Mouse (Mus musculus): ENCODE data around the gene Tmem40. TPM values are rescaled to one million over a fixed set of nuclear protein-coding genes. Genes with fewer than 3 reads are reported as not detected.

Tmem40 gene
- polyA plus RNA-seq, 1 experiment from 2014 or later = 3.1 TPM

GRCm38 (mm10) chr6:115791842-115792686 is 29.9 kb upstream of the Tmem40 start:
- no peak overlapping the region for H3K4me2 ChIP-seq
- H3K4me1 ChIP-seq = peaks cover 7% of the 10 kb centered on the region
- H3K9me3 ChIP-seq = no peaks in the 10 kb centered on the region
- no peak overlapping the region for H3K4me3 ChIP-seq
- no peaks in the 10 kb centered on the region for H3K27me3 ChIP-seq
- no peak overlapping the region for H3K9ac ChIP-seq
- peak; percentile 66 for ATAC-seq (ENCODE audit: borderline replicate concordance, extremely low read depth, low FRiP score, low TSS enrichment)
- peaks cover 85% of the 10 kb centered on the region for H3K36me3 ChIP-seq
- WGBS = 70% methylated on average over 34 of the region's 34 CpGs
- H3K27ac ChIP-seq = no peak overlapping the region

- Histone ChIP-seq H3K9me3 (no peaks in the 10 kb centered on the region), H3K4me2 (no peak overlapping the region), H3K9ac (no peak overlapping the region), H3K27ac (no peak overlapping the region), H3K27me3 (no peaks in the 10 kb centered on the region), H3K36me3 (peaks cover 91% of the 10 kb centered on the region), H3K4me3 (no peak overlapping the region), H3K4me1 (peaks cover 7% of the 10 kb centered on the region)
- WGBS = 70% methylated on average over 10 of the region's 10 CpGs
- no peak for ATAC-seq (ENCODE audit: borderline replicate concordance, extremely low read depth, low FRiP score, low TSS enrichment)
These were observed 28.8 kb upstream of the Tmem40 start for GRCm38 (mm10) chr6:115791016-115791415.

- Histone ChIP-seq H3K9ac (no peak overlapping the region), H3K36me3 (peaks cover 80% of the 10 kb centered on the region), H3K4me3 (no peak overlapping the region), H3K27ac (no peak overlapping the region), H3K4me2 (no peak overlapping the region), H3K9me3 (no peaks in the 10 kb centered on the region), H3K27me3 (no peaks in the 10 kb centered on the region), H3K4me1 (no peaks in the 10 kb centered on the region)
- no peak for ATAC-seq (ENCODE audit: borderline replicate concordance, extremely low read depth, low FRiP score, low TSS enrichment)
- WGBS = 86% methylated on average over 3 of the region's 3 CpGs
These were observed 20.6 kb upstream of the Tmem40 start for GRCm38 (mm10) chr6:115782781-115783180.

- H3K9me3 ChIP-seq = no peaks in the 10 kb centered on the region
- peak overlapping the region; percentile 79; the same call in 1 of the 2 replicates for H3K27ac ChIP-seq
- peak overlapping the region; percentile 74 for H3K4me3 ChIP-seq
- H3K9ac ChIP-seq = peak overlapping the region; percentile 34
- peak overlapping the region; percentile 74 for H3K4me2 ChIP-seq
- H3K4me1 ChIP-seq = peaks cover 25% of the 10 kb centered on the region
- H3K36me3 ChIP-seq = peaks cover 22% of the 10 kb centered on the region
- no peak for ATAC-seq (ENCODE audit: borderline replicate concordance, extremely low read depth, low FRiP score, low TSS enrichment)
- 11% methylated on average over 9 of the region's 9 CpGs for WGBS
- H3K27me3 ChIP-seq = no peaks in the 10 kb centered on the region
These were observed 14.2 kb upstream of the Tmem40 start for GRCm38 (mm10) chr6:115776363-115776762.

GRCm38 (mm10) chr6:115775838-115776237 is 13.6 kb upstream of the Tmem40 start:
- H3K9ac ChIP-seq = peak overlapping the region; percentile 34; the same call in 1 of the 2 replicates
- H3K27me3 ChIP-seq = no peaks in the 10 kb centered on the region
- H3K4me3 ChIP-seq = peak overlapping the region; percentile 74
- ATAC-seq (ENCODE audit: borderline replicate concordance, extremely low read depth, low FRiP score, low TSS enrichment) = no peak
- peak overlapping the region; percentile 74 for H3K4me2 ChIP-seq
- no peaks in the 10 kb centered on the region for H3K9me3 ChIP-seq
- H3K36me3 ChIP-seq = peaks cover 17% of the 10 kb centered on the region
- peaks cover 25% of the 10 kb centered on the region for H3K4me1 ChIP-seq
- peak overlapping the region; percentile 79 for H3K27ac ChIP-seq
- 16% methylated on average over 3 of the region's 3 CpGs for WGBS

GRCm38 (mm10) chr6:115774501-115774921 is 12.3 kb upstream of the Tmem40 start, which contains the start of gene Cand2:
Cand2 (plus strand) TSS chr6:115774538.
- H3K4me3 ChIP-seq = peak within 1 kb of the TSS; percentile 74
- no peaks in the 10 kb centered on the region for H3K9me3 ChIP-seq
- H3K4me2 ChIP-seq = peak within 1 kb of the TSS; percentile 74
- peak; percentile 89 for ATAC-seq (ENCODE audit: borderline replicate concordance, extremely low read depth, low FRiP score, low TSS enrichment)
- peaks cover 25% of the 10 kb centered on the region for H3K4me1 ChIP-seq
- H3K27me3 ChIP-seq = no peaks in the 10 kb centered on the region
- 0% methylated on average over 21 of the region's 28 CpGs for WGBS
- peak within 1 kb of the TSS; percentile 76 for H3K9ac ChIP-seq
- H3K27ac ChIP-seq = peak within 1 kb of the TSS; percentile 79
- 0 out of 2 replicates have a peak, but pooled peaks cover 7% of the 10 kb centered on the region for H3K36me3 ChIP-seq

GRCm38 (mm10) chr6:115773966-115774413 is 11.8 kb upstream of the Tmem40 start:
- Histone ChIP-seq H3K4me3 (peak overlapping the region; percentile 74), H3K27ac (peak overlapping the region; percentile 58), H3K27me3 (no peaks in the 10 kb centered on the region), H3K9ac (peak overlapping the region; percentile 25; the same call in 1 of the 2 replicates), H3K4me2 (peak overlapping the region; percentile 74), H3K4me1 (peaks cover 25% of the 10 kb centered on the region), H3K9me3 (no peaks in the 10 kb centered on the region), H3K36me3 (0 out of 2 replicates have a peak, but pooled peaks cover 7% of the 10 kb centered on the region)
- peak; percentile 83 for ATAC-seq (ENCODE audit: borderline replicate concordance, extremely low read depth, low FRiP score, low TSS enrichment)
- under 1% methylated on average over 14 of the region's 14 CpGs for WGBS

- 73% methylated on average over 1 of the region's 1 CpGs for WGBS
- no peak for ATAC-seq (ENCODE audit: borderline replicate concordance, extremely low read depth, low FRiP score, low TSS enrichment)
- no peak overlapping the region for H3K4me2 ChIP-seq
These were observed 10.4 kb upstream of the Tmem40 start for GRCm38 (mm10) chr6:115772604-115773003.

GRCm38 (mm10) chr6:115772201-115772600 is 10.0 kb upstream of the Tmem40 start:
- no peak for ATAC-seq (ENCODE audit: borderline replicate concordance, extremely low read depth, low FRiP score, low TSS enrichment)
- whole genome bisulfite sequencing = 76% methylated on average over 6 of the region's 6 CpGs
- H3K4me2 ChIP-seq = no peak overlapping the region
- no peak overlapping the region for H3K4me3 ChIP-seq
- H3K4me1 ChIP-seq = peaks cover 25% of the 10 kb centered on the region
- H3K36me3 ChIP-seq = no peaks in the 10 kb centered on the region
- no peak overlapping the region for H3K27ac ChIP-seq
- no peaks in the 10 kb centered on the region for H3K27me3 ChIP-seq
- no peak overlapping the region for H3K9ac ChIP-seq
- no peaks in the 10 kb centered on the region for H3K9me3 ChIP-seq

More at GRCm38 (mm10) chr6:115772604-115773003, 10.4 kb upstream of the Tmem40 start:
- Histone ChIP-seq H3K27ac (no peak overlapping the region), H3K27me3 (no peaks in the 10 kb centered on the region), H3K4me1 (peaks cover 25% of the 10 kb centered on the region), H3K9ac (no peak overlapping the region), H3K4me3 (no peak overlapping the region), H3K36me3 (no peaks in the 10 kb centered on the region), H3K9me3 (no peaks in the 10 kb centered on the region)

- no peak overlapping the region for H3K27ac ChIP-seq
- H3K27me3 ChIP-seq = no peaks in the 10 kb centered on the region
- no peaks in the 10 kb centered on the region for H3K9me3 ChIP-seq
- H3K4me1 ChIP-seq = peaks cover 12% of the 10 kb centered on the region
- H3K4me2 ChIP-seq = no peak overlapping the region
- no peaks in the 10 kb centered on the region for H3K36me3 ChIP-seq
- 57% methylated on average over 4 of the region's 4 CpGs for WGBS
- H3K9ac ChIP-seq = no peak overlapping the region
- H3K4me3 ChIP-seq = no peak overlapping the region
- ATAC-seq (ENCODE audit: borderline replicate concordance, extremely low read depth, low FRiP score, low TSS enrichment) = no peak
These were observed 8.6 kb upstream of the Tmem40 start for GRCm38 (mm10) chr6:115770852-115771251.

- ATAC-seq (ENCODE audit: borderline replicate concordance, extremely low read depth, low FRiP score, low TSS enrichment) = no peak
- WGBS = 82% methylated on average over 20 of the region's 20 CpGs
- Histone ChIP-seq H3K4me1 (peaks cover 5% of the 10 kb centered on the region), H3K36me3 (no peaks in the 10 kb centered on the region), H3K27ac (no peak overlapping the region), H3K9ac (no peak overlapping the region), H3K4me3 (no peak overlapping the region), H3K27me3 (no peaks in the 10 kb centered on the region), H3K9me3 (no peaks in the 10 kb centered on the region), H3K4me2 (no peak overlapping the region)
These were observed 8.0 kb upstream of the Tmem40 start for GRCm38 (mm10) chr6:115770059-115770670.

GRCm38 (mm10) chr6:115768207-115768606 is 6.0 kb upstream of the Tmem40 start:
- 54% methylated on average over 4 of the region's 4 CpGs for WGBS

More at GRCm38 (mm10) chr6:115768207-115768606, 6.0 kb upstream of the Tmem40 start:
- Histone ChIP-seq H3K4me1 (peaks cover 17% of the 10 kb centered on the region), H3K4me2 (no peak overlapping the region), H3K4me3 (no peak overlapping the region), H3K9ac (no peak overlapping the region), H3K9me3 (no peaks in the 10 kb centered on the region), H3K27ac (peak overlapping the region; percentile 71), H3K27me3 (no peaks in the 10 kb centered on the region), H3K36me3 (no peaks in the 10 kb centered on the region)
- ATAC-seq (ENCODE audit: borderline replicate concordance, extremely low read depth, low FRiP score, low TSS enrichment) = no peak; the same call in 1 of the 2 replicates
